Mouse (Mus musculus) liver, embryonic 15.5 days (tissue): ENCODE results near the gene Brdt. TPM values are rescaled to one million over a fixed set of nuclear protein-coding genes. Genes with fewer than 3 reads are reported as not detected.

Experiments
- ATAC-seq: fragments of 200-750 bp; cut with Nextera tagmentation; 2 replicates; pipeline ENCODE4 v1.8.0; 2017; ENCODE audit warnings: moderate number of reproducible peaks, mild to moderate bottlenecking, moderate library complexity; ENCODE audit not compliant: insufficient read depth
- H3K27ac ChIP-seq: fragments of 300-500 bp; sonication (generic); replicated peaks from 2 replicates; pipeline ENCODE4 v1.5.1; 2015; ENCODE audit warnings: mild to moderate bottlenecking, inconsistent platforms
- H3K27me3 ChIP-seq: fragments of 300-500 bp; sonication (generic); 2 replicates; pipeline ENCODE4 v1.6.1; 2015; ENCODE audit warnings: mild to moderate bottlenecking, inconsistent platforms
- H3K36me3 ChIP-seq: fragments of 300-500 bp; sonication (generic); replicated peaks from 2 replicates; pipeline ENCODE4 v1.6.1; 2015; ENCODE audit warnings: moderate library complexity, mild to moderate bottlenecking, inconsistent platforms
- H3K4me1 ChIP-seq: fragments of 300-500 bp; sonication (generic); replicated peaks from 2 replicates; pipeline ENCODE4 v1.6.1; 2015; ENCODE audit warnings: inconsistent platforms
- H3K4me2 ChIP-seq: fragments of 300-500 bp; sonication (generic); 2 replicates; pipeline ENCODE4 v1.6.1; 2015; ENCODE audit warnings: moderate library complexity, mild to moderate bottlenecking, inconsistent platforms
- H3K4me3 ChIP-seq: fragments of 300-500 bp; sonication (generic); replicated peaks from 2 replicates; pipeline ENCODE4 v1.5.1; 2015; ENCODE audit warnings: mild to moderate bottlenecking, inconsistent platforms
- H3K9ac ChIP-seq: fragments of 300-500 bp; sonication (generic); 2 replicates; pipeline ENCODE4 v1.6.1; 2015; ENCODE audit warnings: moderate library complexity, mild to moderate bottlenecking, inconsistent platforms
- H3K9me3 ChIP-seq: fragments of 300-500 bp; sonication (generic); replicated peaks from 2 replicates; pipeline ENCODE4 v1.6.1; 2016; ENCODE audit warnings: inconsistent platforms
- WGBS: fragments of 180-500 bp; shearing (Covaris S2); methylation state at CpG from one replicate; pipeline ENCODE4 v1.1.7; 2015; ENCODE audit warnings: mixed read lengths; ENCODE audit not compliant: insufficient replicate concordance; 5-methylcytosine and 5-hydroxymethylcytosine counted together
- polyA plus RNA-seq: library from polyadenylated mRNA; unstranded; fragments of >200 nt; fragmentation: Nextera tagmentation; extraction: Ambion mirVana; gene quantifications from 2 replicates; pipeline ENCODE4 v1.2.1, GENCODE M21; 2015

Gene Brdt
- 0.15 and 0.23 TPM in 2 replicates for polyA plus RNA-seq

GRCm38 (mm10) chr5:107330916-107331421, at the start of gene Brdt:
Gene Brdt (plus strand): TSS chr5:107331159.
- Histone ChIP-seq H3K9me3 (no peaks in the 10 kb centered on the region), H3K27ac (no peak within 1 kb of the TSS), H3K4me2 (no peak within 1 kb of the TSS), H3K4me1 (no peaks in the 10 kb centered on the region), H3K9ac (no peak within 1 kb of the TSS), H3K27me3 (no peaks in the 10 kb centered on the region), H3K36me3 (no peaks in the 10 kb centered on the region), H3K4me3 (no peak within 1 kb of the TSS)
- 82% methylated on average over 30 of the region's 30 CpGs for WGBS
- no peak for ATAC-seq

GRCm38 (mm10) chr5:107282561-107283307, 48.2 kb upstream of the Brdt start:
- Histone ChIP-seq H3K36me3 (no peaks in the 10 kb centered on the region), H3K4me1 (peaks cover 6% of the 10 kb centered on the region), H3K27me3 (no peaks in the 10 kb centered on the region), H3K9me3 (no peaks in the 10 kb centered on the region), H3K4me3 (no peak overlapping the region), H3K4me2 (no peak overlapping the region), H3K27ac (no peak overlapping the region), H3K9ac (no peak overlapping the region)
- WGBS: 73% methylated on average over 9 of the region's 9 CpGs
- no peak for ATAC-seq

- H3K9ac ChIP-seq: no peak overlapping the region
- peaks cover 18% of the 10 kb centered on the region for H3K4me1 ChIP-seq
- H3K4me2 ChIP-seq: no peak overlapping the region
- no peak overlapping the region for H3K27ac ChIP-seq
- no peak overlapping the region for H3K4me3 ChIP-seq
- peaks cover 4% of the 10 kb centered on the region for H3K27me3 ChIP-seq
- no peaks in the 10 kb centered on the region for H3K36me3 ChIP-seq
- H3K9me3 ChIP-seq: no peaks in the 10 kb centered on the region
- 68% methylated on average over 10 of the region's 10 CpGs for WGBS
- no peak for ATAC-seq
These were observed 46.9 kb upstream of the Brdt start for GRCm38 (mm10) chr5:107283935-107284524.

- no peaks in the 10 kb centered on the region for H3K36me3 ChIP-seq
- H3K4me1 ChIP-seq: peaks cover 26% of the 10 kb centered on the region
- WGBS: 67% methylated on average over 6 of the region's 6 CpGs
- peaks cover 19% of the 10 kb centered on the region for H3K27me3 ChIP-seq
- no peaks in the 10 kb centered on the region for H3K9me3 ChIP-seq
- H3K4me2 ChIP-seq: no peak overlapping the region
- no peak for ATAC-seq
- no peak overlapping the region for H3K9ac ChIP-seq
- H3K27ac ChIP-seq: no peak overlapping the region
- H3K4me3 ChIP-seq: no peak overlapping the region
These were observed 45.4 kb upstream of the Brdt start for GRCm38 (mm10) chr5:107285563-107285962.

GRCm38 (mm10) chr5:107287254-107287907, 43.6 kb upstream of the Brdt start:
- 17% methylated on average over 6 of the region's 6 CpGs for WGBS

GRCm38 (mm10) chr5:107287908-107288267, 43.1 kb upstream of the Brdt start:
- H3K9me3 ChIP-seq: no peaks in the 10 kb centered on the region
- H3K36me3 ChIP-seq: no peaks in the 10 kb centered on the region
- no peak overlapping the region; the same call in 1 of the 2 replicates for H3K9ac ChIP-seq
- WGBS: 32% methylated on average over 5 of the region's 5 CpGs
- H3K4me2 ChIP-seq: peak overlapping the region; percentile 94
- H3K4me3 ChIP-seq: peak overlapping the region; percentile 72
- H3K27ac ChIP-seq: peak overlapping the region; percentile 51; the same call in 1 of the 2 replicates
- H3K4me1 ChIP-seq: peaks cover 26% of the 10 kb centered on the region
- H3K27me3 ChIP-seq: peaks cover 27% of the 10 kb centered on the region
- ATAC-seq: no peak

More at GRCm38 (mm10) chr5:107287254-107287907, 43.6 kb upstream of the Brdt start:
- Histone ChIP-seq H3K9me3 (no peaks in the 10 kb centered on the region), H3K36me3 (no peaks in the 10 kb centered on the region), H3K4me2 (peak overlapping the region; percentile 94), H3K4me1 (peaks cover 26% of the 10 kb centered on the region), H3K9ac (no peak overlapping the region), H3K27ac (no peak overlapping the region), H3K27me3 (peaks cover 27% of the 10 kb centered on the region), H3K4me3 (peak overlapping the region; percentile 72)
- ATAC-seq: no peak

GRCm38 (mm10) chr5:107288427-107289233, 42.3 kb upstream of the Brdt start:
- Histone ChIP-seq H3K4me3 (peak overlapping the region; percentile 72), H3K27me3 (peaks cover 27% of the 10 kb centered on the region), H3K36me3 (no peaks in the 10 kb centered on the region), H3K4me2 (peak overlapping the region; percentile 94), H3K4me1 (peaks cover 26% of the 10 kb centered on the region), H3K27ac (peak overlapping the region; percentile 7; the same call in 1 of the 2 replicates), H3K9ac (peak overlapping the region; percentile 66), H3K9me3 (no peaks in the 10 kb centered on the region)
- under 1% methylated on average over 62 of the region's 62 CpGs for WGBS
- peak; percentile 65 for ATAC-seq

GRCm38 (mm10) chr5:107289234-107289764, 41.7 kb upstream of the Brdt start, which contains the start of gene Tgfbr3:
Gene Tgfbr3 (minus strand): TSS chr5:107289629.
- Histone ChIP-seq H3K4me3 (peak within 1 kb of the TSS; percentile 72), H3K27ac (peak within 1 kb of the TSS; percentile 7; the same call in 1 of the 2 replicates), H3K36me3 (no peaks in the 10 kb centered on the region), H3K4me1 (peaks cover 26% of the 10 kb centered on the region), H3K9ac (peak within 1 kb of the TSS; percentile 66), H3K9me3 (no peaks in the 10 kb centered on the region), H3K4me2 (peak within 1 kb of the TSS; percentile 94), H3K27me3 (peaks cover 27% of the 10 kb centered on the region)
- peak; percentile 76 for ATAC-seq
- under 1% methylated on average over 53 of the region's 54 CpGs for WGBS

GRCm38 (mm10) chr5:107289986-107290385, 41.0 kb upstream of the Brdt start:
- peaks cover 26% of the 10 kb centered on the region for H3K4me1 ChIP-seq
- no peak for ATAC-seq
- 49% methylated on average over 8 of the region's 8 CpGs for WGBS
- H3K9me3 ChIP-seq: no peaks in the 10 kb centered on the region
- peak overlapping the region; percentile 94 for H3K4me2 ChIP-seq
- H3K9ac ChIP-seq: no peak overlapping the region
- H3K36me3 ChIP-seq: no peaks in the 10 kb centered on the region
- peak overlapping the region; percentile 72 for H3K4me3 ChIP-seq
- peaks cover 27% of the 10 kb centered on the region for H3K27me3 ChIP-seq
- no peak overlapping the region for H3K27ac ChIP-seq

- Histone ChIP-seq H3K4me3 (no peak overlapping the region), H3K27me3 (peaks cover 23% of the 10 kb centered on the region), H3K9me3 (no peaks in the 10 kb centered on the region), H3K4me1 (peaks cover 20% of the 10 kb centered on the region; the same call in 1 of the 2 replicates), H3K27ac (no peak overlapping the region), H3K9ac (no peak overlapping the region), H3K4me2 (no peak overlapping the region), H3K36me3 (no peaks in the 10 kb centered on the region)
- no peak for ATAC-seq
- WGBS: 65% methylated on average over 4 of the region's 4 CpGs
These were observed 36.9 kb upstream of the Brdt start for GRCm38 (mm10) chr5:107294041-107294440.
